In genomic region chr5:109751391-109752071, GRCm38 (mm10) we compare ENCODE assay signal across 8 mouse cellular contexts. TPM values are rescaled to one million over a fixed set of nuclear protein-coding genes. Genes with fewer than 3 reads are reported as not detected.
DNase-seq lines count a peak whose midpoint lies in the region; ATAC-seq lines count a peak whose summit lies in the region.
"Not testable (repeated sequence)": the region's sequence is repeated elsewhere in the genome, so short reads cannot be mapped to it uniquely, and the experiment has no call there.

Gene 4930522L14Rik, minus strand, starts transcription at chr5:109751886.

- WGBS in heart, embryonic 15.5 days, result under 1% methylated on average over 25 of the region's 25 CpGs
- WGBS in liver, embryonic 13.5 days (ENCODE audit: insufficient replicate concordance), result under 1% methylated on average over 25 of the region's 25 CpGs
- WGBS in stomach, embryonic 16.5 days, result under 1% methylated on average over 25 of the region's 25 CpGs

- H3K9ac ChIP-seq in heart, embryonic 15.5 days, result peak within 1 kb of the TSS; percentile 65
- peak within 1 kb of the TSS; percentile 74 for H3K9ac ChIP-seq in liver, embryonic 13.5 days
- H3K9ac ChIP-seq in stomach, embryonic 16.5 days (ENCODE audit: low read length), result peak within 1 kb of the TSS; percentile 83

- H3K27me3 ChIP-seq in heart, embryonic 15.5 days; liver, embryonic 13.5 days; stomach, embryonic 16.5 days (ENCODE audit: control insufficient read depth, insufficient read depth, low read length): not testable (repeated sequence)

- not testable (repeated sequence) for H3K36me3 ChIP-seq in heart, embryonic 15.5 days; liver, embryonic 13.5 days; stomach, embryonic 16.5 days (ENCODE audit: control insufficient read depth, insufficient read depth, low read length)

- ATAC-seq in CD4-positive, CD25-positive, alpha-beta regulatory T cell, adult 4 months, result peak; percentile 98
- ATAC-seq in heart, embryonic 15.5 days (replicated peaks; ENCODE audit: insufficient number of reproducible peaks, insufficient read depth, low FRiP score, low read depth), result peak; percentile 89
- peak; percentile 96 for ATAC-seq in liver, embryonic 13.5 days (ENCODE audit: low read depth)
- peak; percentile 96 for ATAC-seq in stomach, embryonic 16.5 days (ENCODE audit: insufficient read depth, low FRiP score)

- not testable (repeated sequence) for H3K4me1 ChIP-seq in heart, embryonic 15.5 days (replicated peaks); liver, embryonic 13.5 days (replicated peaks); stomach, embryonic 16.5 days (ENCODE audit: control insufficient read depth, insufficient read depth, low read length)

- H3K9me3 ChIP-seq in heart, embryonic 15.5 days (replicated peaks); liver, embryonic 13.5 days (replicated peaks); stomach, embryonic 16.5 days (replicated peaks; ENCODE audit: control insufficient read depth, low read length): not testable (repeated sequence)

- peak within 1 kb of the TSS; percentile 74 for H3K4me3 ChIP-seq in heart, embryonic 15.5 days
- peak within 1 kb of the TSS; percentile 70 for H3K4me3 ChIP-seq in liver, embryonic 13.5 days (replicated peaks)
- peak within 1 kb of the TSS; percentile 77 for H3K4me3 ChIP-seq in stomach, embryonic 16.5 days (replicated peaks; ENCODE audit: low read length)

- peak within 1 kb of the TSS; percentile 51; the same call in 1 of the 2 replicates for H3K27ac ChIP-seq in heart, embryonic 15.5 days
- H3K27ac ChIP-seq in liver, embryonic 13.5 days, result peak within 1 kb of the TSS; percentile 39; the same call in 1 of the 2 replicates
- H3K27ac ChIP-seq in stomach, embryonic 16.5 days (ENCODE audit: low read length), result peak within 1 kb of the TSS; percentile 82

- peak within 1 kb of the TSS; percentile 74 for H3K4me2 ChIP-seq in heart, embryonic 15.5 days
- peak within 1 kb of the TSS; percentile 73 for H3K4me2 ChIP-seq in liver, embryonic 13.5 days
- H3K4me2 ChIP-seq in stomach, embryonic 16.5 days (ENCODE audit: low read depth, low read length), result peak within 1 kb of the TSS; percentile 57

- DNase-seq in c-Kit-negative CD71-positive TER-119-positive erythroid progenitor cells, embryonic 14.5 days (ENCODE audit: low read depth, low spot score), result peak; percentile 16
- peak; percentile 41 for DNase-seq in fibroblast of lung, adult 2 months (ENCODE audit: low read depth)
- peak; percentile 68 to 86 for DNase-seq in kidney, postnatal 25 days
- peak; percentile 58 for DNase-seq in liver, embryonic 13.5 days
- peak; percentile 63 to 67 for DNase-seq in natural killer cell, adult 2 months (ENCODE audit: low spot score in 2 of 2)

RNA-seq across cellular contexts. Expression of gene 4930522L14Rik, which starts in this region (rescaled TPM):
- polyA plus RNA-seq in CD4-positive, CD25-positive, alpha-beta regulatory T cell, adult 4 months (2017; shearing (Covaris generic)), result 10 to 100 TPM; 19.9 to 23.5 TPM
- polyA plus RNA-seq in heart, embryonic 15.5 days (2015; fragmentation: Nextera tagmentation; extraction: Ambion mirVana), result 3.8 and 4.2 TPM in 2 replicates
- polyA plus RNA-seq in liver, embryonic 13.5 days (2015; fragmentation: Nextera tagmentation; extraction: Ambion mirVana), result 4.5 and 5.1 TPM in 2 replicates
- 12.5 and 12.7 TPM in 2 replicates for polyA plus RNA-seq in stomach, embryonic 16.5 days (2015; fragmentation: Nextera tagmentation; extraction: Ambion mirVana)

Comparison
In these comparisons a context has a peak if more than half of its experiments do, and no peak if none do; other contexts are left out.
1. Peak in every context shown above with its lines: DNase-seq, ATAC-seq, H3K4me3 ChIP-seq and H3K27ac ChIP-seq.
2. DNase-seq: peak in every context shown above with its lines; median percentile 77 in kidney, postnatal 25 days; 65 in natural killer cell, adult 2 months; 58 in liver, embryonic 13.5 days; 41 in fibroblast of lung, adult 2 months; 16 in c-Kit-negative CD71-positive TER-119-positive erythroid progenitor cells, embryonic 14.5 days.